Mouse (Mus musculus) erythroblast, embryonic 14.5 days (primary cell): ENCODE data around the gene Shld2. TPM values are rescaled to one million over a fixed set of nuclear protein-coding genes. Genes with fewer than 3 reads are reported as not detected.

Source experiments
- H3K27me3 ChIP-seq: 2 replicates; pipeline ENCODE4 v1.6.1; 2012; ENCODE audit warnings: inconsistent platforms; ENCODE audit not compliant: control insufficient read depth
- H3K36me3 ChIP-seq: 2 replicates; pipeline ENCODE4 v1.6.1; 2012; ENCODE audit warnings: mild to moderate bottlenecking, inconsistent platforms; ENCODE audit not compliant: control insufficient read depth
- H3K4me1 ChIP-seq: 2 replicates; pipeline ENCODE4 v1.6.1; 2012; ENCODE audit warnings: inconsistent platforms; ENCODE audit not compliant: control insufficient read depth
- H3K4me3 ChIP-seq: replicated peaks from 2 replicates; pipeline ENCODE3; 2012; ENCODE audit warnings: moderate library complexity, mild to moderate bottlenecking, inconsistent platforms
- H3K9me3 ChIP-seq: 2 replicates; pipeline ENCODE4 v1.6.1; 2012; ENCODE audit warnings: low read length, inconsistent platforms, mixed read lengths; ENCODE audit not compliant: control insufficient read depth
- GATA1 ChIP-seq: IDR thresholded peaks from 2 replicates; pipeline ENCODE4 v1.6.1; 2012; ENCODE audit warnings: low read length, inconsistent platforms, mixed read lengths
- TAL1 ChIP-seq: IDR thresholded peaks from 3 replicates; pipeline ENCODE4 v1.6.1; 2012; ENCODE audit warnings: low read length, inconsistent platforms, mixed read lengths
- polyA plus RNA-seq: library from polyadenylated mRNA; stranded (reverse); fragments of >175 nt; gene quantifications from 2 replicates; pipeline ENCODE4 v1.2.3, GENCODE M21; 2012

Gene Shld2
- polyA plus RNA-seq, 1 experiment, result 0.03 TPM

GRCm38 (mm10) chr14:34297038-34297437 lies 13.3 kb downstream of the Shld2 start:
- H3K9me3 ChIP-seq, result no peaks in the 10 kb centered on the region
- H3K4me1 ChIP-seq, result no peaks in the 10 kb centered on the region
- no peaks in the 10 kb centered on the region for H3K27me3 ChIP-seq
- TF ChIP-seq GATA1 (no peak), TAL1 (no peak)
- H3K4me3 ChIP-seq, result no peak overlapping the region
- no peaks in the 10 kb centered on the region for H3K36me3 ChIP-seq

GRCm38 (mm10) chr14:34296350-34296749 lies 13.9 kb downstream of the Shld2 start:
- Histone ChIP-seq H3K36me3 (no peaks in the 10 kb centered on the region), H3K4me1 (no peaks in the 10 kb centered on the region), H3K4me3 (no peak overlapping the region), H3K9me3 (no peaks in the 10 kb centered on the region), H3K27me3 (no peaks in the 10 kb centered on the region)
- TF ChIP-seq TAL1, result no peak
- no peak for TF ChIP-seq GATA1

- no peaks in the 10 kb centered on the region for H3K27me3 ChIP-seq
- TF ChIP-seq TAL1, result no peak
- TF ChIP-seq GATA1, result no peak
- no peaks in the 10 kb centered on the region for H3K4me1 ChIP-seq
- H3K4me3 ChIP-seq, result no peak overlapping the region
- no peaks in the 10 kb centered on the region for H3K36me3 ChIP-seq
- H3K9me3 ChIP-seq, result no peaks in the 10 kb centered on the region
These were observed 16.7 kb downstream of the Shld2 start for GRCm38 (mm10) chr14:34293641-34294040.

GRCm38 (mm10) chr14:34290229-34290628 lies 20.1 kb downstream of the Shld2 start:
- H3K36me3 ChIP-seq, result no peaks in the 10 kb centered on the region
- no peak for TF ChIP-seq TAL1
- no peak for TF ChIP-seq GATA1
- H3K4me1 ChIP-seq, result no peaks in the 10 kb centered on the region
- no peaks in the 10 kb centered on the region for H3K9me3 ChIP-seq
- no peak overlapping the region for H3K4me3 ChIP-seq
- H3K27me3 ChIP-seq, result no peaks in the 10 kb centered on the region

- no peak for TF ChIP-seq GATA1
- no peak for TF ChIP-seq TAL1
- Histone ChIP-seq H3K27me3 (no peaks in the 10 kb centered on the region), H3K9me3 (no peaks in the 10 kb centered on the region), H3K36me3 (no peaks in the 10 kb centered on the region), H3K4me3 (no peak overlapping the region), H3K4me1 (no peaks in the 10 kb centered on the region)
These were observed 20.9 kb downstream of the Shld2 start for GRCm38 (mm10) chr14:34289259-34290015.

- Histone ChIP-seq H3K4me1 (no peaks in the 10 kb centered on the region), H3K27me3 (no peaks in the 10 kb centered on the region), H3K4me3 (no peak overlapping the region), H3K9me3 (no peaks in the 10 kb centered on the region), H3K36me3 (no peaks in the 10 kb centered on the region)
- TF ChIP-seq TAL1, result no peak
- TF ChIP-seq GATA1, result no peak
These were observed 21.9 kb downstream of the Shld2 start for GRCm38 (mm10) chr14:34288396-34288795.

GRCm38 (mm10) chr14:34281736-34282269 lies 28.5 kb downstream of the Shld2 start:
- TF ChIP-seq TAL1 (no peak), GATA1 (no peak)
- no peaks in the 10 kb centered on the region for H3K9me3 ChIP-seq
- no peaks in the 10 kb centered on the region for H3K4me1 ChIP-seq
- H3K27me3 ChIP-seq, result no peaks in the 10 kb centered on the region
- H3K36me3 ChIP-seq, result no peaks in the 10 kb centered on the region
- H3K4me3 ChIP-seq, result no peak overlapping the region

- Histone ChIP-seq H3K4me1 (no peaks in the 10 kb centered on the region), H3K9me3 (no peaks in the 10 kb centered on the region), H3K4me3 (no peak overlapping the region), H3K27me3 (no peaks in the 10 kb centered on the region), H3K36me3 (no peaks in the 10 kb centered on the region)
- no peak for TF ChIP-seq TAL1
These were observed 29.5 kb downstream of the Shld2 start for GRCm38 (mm10) chr14:34280798-34281197.

GRCm38 (mm10) chr14:34279726-34280125 lies 30.6 kb downstream of the Shld2 start:
- Histone ChIP-seq H3K4me3 (no peak overlapping the region), H3K27me3 (no peaks in the 10 kb centered on the region), H3K4me1 (no peaks in the 10 kb centered on the region), H3K36me3 (no peaks in the 10 kb centered on the region), H3K9me3 (no peaks in the 10 kb centered on the region)
- no peak for TF ChIP-seq GATA1
- TF ChIP-seq TAL1, result no peak

GRCm38 (mm10) chr14:34275225-34275624 lies 35.1 kb downstream of the Shld2 start:
- no peaks in the 10 kb centered on the region for H3K27me3 ChIP-seq
- no peaks in the 10 kb centered on the region for H3K36me3 ChIP-seq
- no peaks in the 10 kb centered on the region for H3K9me3 ChIP-seq
- no peaks in the 10 kb centered on the region for H3K4me1 ChIP-seq
- TF ChIP-seq TAL1, result no peak
- H3K4me3 ChIP-seq, result no peak overlapping the region
